Mouse (Mus musculus): Measurements from ENCODE around the gene Cinp. TPM values are rescaled to one million over a fixed set of nuclear protein-coding genes. Genes with fewer than 3 reads are reported as not detected.

Gene Cinp
- 63.3 and 66.7 TPM in 2 replicates for polyA plus RNA-seq (2016; fragmentation: Nextera tagmentation; extraction: Ambion mirVana)

DNA sequence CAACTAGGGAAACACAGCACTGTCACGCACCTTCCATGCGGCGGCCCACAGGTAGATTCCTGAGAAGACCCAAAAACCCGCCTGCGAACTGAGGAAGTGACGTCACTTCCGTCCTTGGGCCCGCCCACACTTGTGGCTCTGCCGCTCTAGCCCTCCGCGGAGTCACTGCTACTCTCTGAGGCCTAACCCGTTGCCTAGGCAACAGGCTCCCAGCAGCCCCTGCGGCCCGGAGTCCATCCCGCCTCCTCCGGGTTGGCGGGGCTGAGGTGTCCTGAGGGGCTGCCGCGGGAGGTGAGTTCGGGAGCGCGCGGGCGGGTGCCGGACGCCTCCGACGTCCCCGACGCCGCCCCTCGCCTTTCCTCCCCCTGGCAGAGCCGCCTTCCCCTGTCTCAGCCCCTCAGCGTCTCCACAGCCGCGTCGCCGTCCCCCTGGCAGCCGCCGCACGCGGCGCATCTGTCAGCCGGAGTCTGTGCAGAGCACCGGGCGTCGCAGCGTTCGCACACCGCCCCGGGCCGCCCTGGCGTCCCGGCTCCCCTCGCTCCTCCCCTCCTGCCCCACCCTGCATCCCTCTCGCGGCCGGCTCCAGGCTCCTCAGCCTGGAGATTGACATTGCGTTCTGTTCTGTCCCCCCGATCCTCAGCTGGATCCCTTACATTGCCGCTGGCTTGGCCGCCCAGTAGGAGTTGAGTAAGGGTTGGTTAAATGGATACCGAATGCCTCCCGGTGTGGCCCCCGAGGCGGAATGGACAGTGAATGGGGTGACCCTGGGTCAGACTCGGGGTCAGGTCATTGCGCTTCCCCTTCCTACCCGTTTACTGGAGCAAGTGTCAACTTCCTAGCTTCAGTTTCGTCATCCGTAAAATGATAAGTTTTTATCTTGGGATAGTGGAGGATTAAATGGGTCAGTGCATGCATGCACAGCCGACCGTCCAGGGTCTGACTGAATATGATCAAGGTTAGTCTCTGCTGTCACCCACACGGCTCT, at the start of gene Cinp, which contains the start of gene Tecpr2:
Cinp (minus strand) TSS at position 110 of the 985 bp plus-strand sequence.
Tecpr2 (plus strand) TSS at position 229 of the 985 bp plus-strand sequence.
- Histone ChIP-seq H3K9me3 (replicated peaks) (no peaks in the 10 kb centered on the region), H3K4me2 (peak within 1 kb of the TSS; percentile 91), H3K9ac (peak within 1 kb of the TSS; percentile 92), H3K4me3 (peak within 1 kb of the TSS; percentile 97), H3K4me1 (replicated peaks) (peaks cover 21% of the 10 kb centered on the region), H3K27ac (ENCODE audit: poor library complexity, severe bottlenecking) (peak within 1 kb of the TSS; percentile 82), H3K27me3 (replicated peaks) (no peaks in the 10 kb centered on the region), H3K36me3 (no peaks in the 10 kb centered on the region)
- ATAC-seq (ENCODE audit: insufficient number of reproducible peaks, low FRiP score): peak; percentile 99
- 1% methylated on average over 74 of the region's 74 CpGs for WGBS

DNA sequence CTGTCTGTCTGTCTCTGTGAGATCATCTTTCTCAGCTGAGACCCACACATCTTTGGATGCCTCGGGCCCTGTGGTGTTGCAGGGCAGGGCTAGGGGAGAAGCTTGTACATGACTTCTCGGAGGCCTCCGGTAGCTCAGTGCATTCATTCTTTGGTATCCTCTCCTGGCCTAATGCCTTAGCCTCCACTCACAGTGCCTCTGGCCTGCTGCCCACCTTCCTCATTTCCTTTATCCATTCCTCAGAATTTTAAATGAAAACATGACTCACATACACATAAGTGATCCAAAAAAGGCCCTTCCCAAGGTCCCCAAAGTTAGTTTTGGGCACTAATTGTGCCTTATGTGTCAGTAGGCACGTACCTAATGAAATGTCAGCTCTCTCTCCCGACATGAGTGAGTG, 48.6 kb upstream of the Cinp start:
- Histone ChIP-seq H3K4me1 (replicated peaks) (no peaks in the 10 kb centered on the region), H3K9ac (no peak overlapping the region), H3K27me3 (replicated peaks) (no peaks in the 10 kb centered on the region), H3K27ac (ENCODE audit: poor library complexity, severe bottlenecking) (no peak overlapping the region), H3K9me3 (replicated peaks) (no peaks in the 10 kb centered on the region), H3K4me3 (no peak overlapping the region), H3K36me3 (peaks cover 35% of the 10 kb centered on the region), H3K4me2 (no peak overlapping the region)
- no peak for ATAC-seq (ENCODE audit: insufficient number of reproducible peaks, low FRiP score)
- 82% methylated on average over 5 of the region's 5 CpGs for WGBS

DNA sequence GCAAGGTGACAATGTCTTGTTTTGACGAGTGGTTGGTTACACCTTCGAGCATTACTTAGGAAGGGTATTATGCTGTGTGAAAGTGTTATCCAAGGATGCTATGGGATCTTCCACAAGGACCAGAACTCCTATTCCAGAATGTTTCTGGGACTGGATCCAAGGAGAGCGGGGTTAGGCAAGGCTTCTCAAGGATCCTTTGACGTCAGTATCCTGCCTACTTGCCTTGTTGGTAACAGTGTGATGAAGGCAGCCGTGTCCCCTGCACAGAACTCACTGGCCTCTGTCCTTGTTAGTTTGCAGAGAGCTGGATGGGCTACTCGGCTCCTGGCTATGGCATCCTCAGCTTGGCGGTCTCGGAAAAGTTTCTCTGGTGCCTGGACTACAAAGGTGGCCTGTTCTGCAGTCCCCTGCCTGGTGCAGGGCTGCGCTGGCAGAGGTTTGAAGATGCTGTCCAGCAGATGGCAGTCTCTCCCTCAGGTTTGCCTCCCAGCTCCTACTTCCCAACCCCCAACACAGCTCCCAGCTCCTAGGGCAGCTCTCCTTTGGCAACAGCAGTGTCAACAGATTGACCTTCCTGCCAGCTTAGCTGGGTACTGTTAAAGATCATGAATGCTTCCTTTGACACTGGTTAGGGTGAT, 47.2 kb upstream of the Cinp start:
- Histone ChIP-seq H3K4me1 (replicated peaks) (no peaks in the 10 kb centered on the region), H3K9ac (no peak overlapping the region), H3K9me3 (replicated peaks) (no peaks in the 10 kb centered on the region), H3K4me3 (no peak overlapping the region), H3K27me3 (replicated peaks) (no peaks in the 10 kb centered on the region), H3K36me3 (peaks cover 37% of the 10 kb centered on the region), H3K27ac (ENCODE audit: poor library complexity, severe bottlenecking) (no peak overlapping the region), H3K4me2 (no peak overlapping the region)
- 63% methylated on average over 9 of the region's 9 CpGs for WGBS
- peak; percentile 86 for ATAC-seq (ENCODE audit: insufficient number of reproducible peaks, low FRiP score)

DNA sequence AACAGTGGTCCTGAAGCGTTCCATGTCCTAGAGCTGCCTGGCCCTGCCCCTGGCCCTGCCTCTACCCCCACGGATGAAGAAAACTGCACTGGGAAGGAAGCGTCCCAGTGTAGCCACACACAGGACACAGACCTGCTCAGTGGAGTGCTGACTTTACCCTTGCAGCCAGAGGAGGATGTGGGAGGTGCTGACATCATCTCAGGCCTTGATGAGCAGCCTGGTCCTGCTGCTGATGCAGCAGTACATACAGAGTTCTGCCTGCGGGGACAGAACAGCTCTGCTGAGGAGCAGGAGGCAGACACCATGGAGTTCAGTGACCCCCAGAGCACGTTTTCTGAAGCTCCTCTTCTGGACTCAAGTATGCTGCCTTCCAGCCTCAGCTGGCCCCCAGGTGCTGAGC, 43.9 kb upstream of the Cinp start:
- Histone ChIP-seq H3K27me3 (replicated peaks) (no peaks in the 10 kb centered on the region), H3K9me3 (replicated peaks) (no peaks in the 10 kb centered on the region), H3K9ac (no peak overlapping the region), H3K36me3 (peaks cover 31% of the 10 kb centered on the region), H3K4me1 (replicated peaks) (peaks cover 1% of the 10 kb centered on the region), H3K4me2 (no peak overlapping the region), H3K27ac (ENCODE audit: poor library complexity, severe bottlenecking) (no peak overlapping the region), H3K4me3 (no peak overlapping the region)
- ATAC-seq (ENCODE audit: insufficient number of reproducible peaks, low FRiP score): no peak
- WGBS: 61% methylated on average over 5 of the region's 5 CpGs

DNA sequence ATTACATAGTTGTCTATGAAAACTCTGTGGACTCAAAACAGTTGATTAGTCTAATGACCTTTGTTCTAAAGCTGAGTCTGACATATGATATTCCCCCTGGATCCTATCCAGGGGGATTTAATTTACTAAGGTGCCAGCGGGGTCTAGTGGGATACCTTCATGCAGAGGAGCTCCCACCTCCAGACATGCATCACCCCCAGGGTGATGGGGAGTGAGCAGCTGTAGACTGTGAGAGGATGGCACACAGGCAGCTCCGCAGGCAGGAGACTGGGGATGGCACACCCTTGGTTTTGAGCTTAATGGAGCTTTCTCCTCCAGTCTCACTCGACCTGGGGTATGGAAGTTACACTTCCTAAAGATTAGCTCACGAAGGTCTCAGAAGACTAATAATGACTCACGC, 32.6 kb upstream of the Cinp start:
- Histone ChIP-seq H3K36me3 (peaks cover 36% of the 10 kb centered on the region), H3K4me3 (no peak overlapping the region), H3K4me1 (replicated peaks) (no peaks in the 10 kb centered on the region), H3K4me2 (no peak overlapping the region), H3K27ac (ENCODE audit: poor library complexity, severe bottlenecking) (no peak overlapping the region), H3K27me3 (replicated peaks) (no peaks in the 10 kb centered on the region), H3K9me3 (replicated peaks) (no peaks in the 10 kb centered on the region), H3K9ac (no peak overlapping the region)
- 77% methylated on average over 5 of the region's 5 CpGs for whole genome bisulfite sequencing
- no peak for ATAC-seq (ENCODE audit: insufficient number of reproducible peaks, low FRiP score)

DNA sequence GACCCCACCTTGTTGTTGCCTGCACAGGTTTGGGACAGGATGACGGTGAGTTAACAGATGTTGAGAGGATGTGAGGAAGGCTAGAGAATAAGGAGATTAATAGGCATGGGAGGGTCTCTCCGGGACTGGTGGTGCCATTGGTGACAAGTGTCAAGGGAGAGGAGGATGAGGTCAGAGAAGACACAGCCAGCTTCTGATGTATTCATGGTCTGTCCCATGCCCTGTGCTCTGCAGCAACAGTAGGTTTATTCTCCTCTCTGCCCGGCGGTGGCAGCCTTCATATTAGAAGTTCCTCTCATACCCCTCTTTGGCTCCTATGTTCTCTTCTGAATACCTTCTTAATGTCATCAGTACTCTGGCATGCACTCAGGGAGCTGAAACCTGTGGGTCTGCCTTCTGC, 31.3 kb upstream of the Cinp start:
- Histone ChIP-seq H3K4me3 (no peak overlapping the region), H3K36me3 (peaks cover 41% of the 10 kb centered on the region), H3K4me1 (replicated peaks) (no peaks in the 10 kb centered on the region), H3K27ac (ENCODE audit: poor library complexity, severe bottlenecking) (no peak overlapping the region), H3K9me3 (replicated peaks) (no peaks in the 10 kb centered on the region), H3K4me2 (no peak overlapping the region), H3K27me3 (replicated peaks) (no peaks in the 10 kb centered on the region), H3K9ac (no peak overlapping the region)
- 95% methylated on average over 4 of the region's 4 CpGs for WGBS
- no peak for ATAC-seq (ENCODE audit: insufficient number of reproducible peaks, low FRiP score)

DNA sequence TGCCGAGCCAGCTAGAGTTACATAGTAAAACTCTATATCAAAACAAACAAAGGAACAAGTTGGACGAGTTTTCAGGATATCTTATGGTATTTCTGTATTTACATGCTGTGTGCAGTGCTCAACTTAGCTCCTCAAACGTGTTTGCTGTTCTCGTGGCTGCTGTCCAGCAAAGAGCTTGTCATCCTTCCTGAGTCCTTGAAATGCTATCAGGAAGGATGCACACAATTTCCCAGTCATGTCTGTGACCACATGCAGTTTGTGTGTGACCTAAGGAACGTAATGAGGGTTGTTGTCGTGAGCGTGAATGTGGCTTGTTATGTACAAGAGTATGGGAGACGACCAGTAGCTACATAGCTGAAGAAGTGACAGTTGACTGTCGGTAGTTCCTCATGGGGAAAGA, 26.8 kb upstream of the Cinp start:
- 82% methylated on average over 9 of the region's 9 CpGs for WGBS
- H3K4me3 ChIP-seq: no peak overlapping the region
- no peaks in the 10 kb centered on the region for H3K27me3 ChIP-seq (replicated peaks)
- no peak overlapping the region for H3K27ac ChIP-seq (ENCODE audit: poor library complexity, severe bottlenecking)
- no peak overlapping the region for H3K4me2 ChIP-seq
- H3K9me3 ChIP-seq (replicated peaks): no peaks in the 10 kb centered on the region
- no peak overlapping the region for H3K9ac ChIP-seq
- no peaks in the 10 kb centered on the region for H3K4me1 ChIP-seq (replicated peaks)
- no peak for ATAC-seq (ENCODE audit: insufficient number of reproducible peaks, low FRiP score)
- peaks cover 34% of the 10 kb centered on the region for H3K36me3 ChIP-seq

DNA sequence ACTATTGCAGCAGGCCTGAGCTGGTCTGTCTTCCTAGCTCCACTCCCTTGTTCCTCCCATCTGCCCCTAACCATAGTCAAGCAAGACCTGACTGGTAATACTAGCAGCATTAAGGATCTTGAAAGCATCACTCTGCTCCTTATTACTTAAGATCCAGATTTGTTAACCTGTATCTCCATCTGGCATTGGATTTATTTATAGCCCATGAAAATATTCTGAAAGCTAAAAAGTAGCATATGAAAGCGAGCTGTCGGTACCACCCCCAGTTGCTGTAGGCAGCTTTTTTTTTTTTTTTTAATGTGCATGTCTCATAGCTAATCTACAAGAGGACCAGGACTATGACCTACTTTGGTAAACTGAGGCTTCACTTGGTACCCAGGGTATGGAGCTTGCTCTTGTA, 21.0 kb upstream of the Cinp start:
- Histone ChIP-seq H3K4me1 (replicated peaks) (no peaks in the 10 kb centered on the region), H3K4me2 (no peak overlapping the region), H3K4me3 (no peak overlapping the region), H3K27ac (ENCODE audit: poor library complexity, severe bottlenecking) (no peak overlapping the region), H3K9me3 (replicated peaks) (no peaks in the 10 kb centered on the region), H3K27me3 (replicated peaks) (no peaks in the 10 kb centered on the region), H3K36me3 (peaks cover 4% of the 10 kb centered on the region), H3K9ac (no peak overlapping the region)
- WGBS: 87% methylated on average over 2 of the region's 2 CpGs
- ATAC-seq (ENCODE audit: insufficient number of reproducible peaks, low FRiP score): no peak

DNA sequence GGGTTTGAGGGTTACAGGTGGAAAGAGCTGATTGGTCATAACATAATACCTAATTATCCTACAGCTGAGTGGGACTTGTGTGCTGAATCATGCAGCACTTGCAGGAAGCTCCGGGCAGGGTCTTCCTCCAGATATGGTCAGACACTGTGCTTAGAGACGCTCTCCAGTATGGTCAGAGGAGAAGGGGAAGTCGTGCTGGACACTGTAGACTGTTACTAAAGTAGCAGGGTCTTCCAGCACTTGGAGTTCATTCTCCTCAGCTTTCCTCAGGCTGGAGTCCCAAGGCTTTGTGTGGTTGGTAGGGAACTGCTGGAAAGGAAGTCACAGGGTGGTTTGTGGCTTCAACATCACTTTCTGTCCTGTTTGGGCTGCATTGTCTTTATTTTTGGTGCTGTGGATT, 18.9 kb upstream of the Cinp start:
- no peaks in the 10 kb centered on the region for H3K9me3 ChIP-seq (replicated peaks)
- 58% methylated on average over 3 of the region's 3 CpGs for WGBS
- peaks cover 8% of the 10 kb centered on the region for H3K36me3 ChIP-seq
- H3K27me3 ChIP-seq (replicated peaks): no peaks in the 10 kb centered on the region
- no peak overlapping the region for H3K9ac ChIP-seq
- no peaks in the 10 kb centered on the region for H3K4me1 ChIP-seq (replicated peaks)
- no peak overlapping the region for H3K4me2 ChIP-seq
- H3K4me3 ChIP-seq: no peak overlapping the region
- H3K27ac ChIP-seq (ENCODE audit: poor library complexity, severe bottlenecking): no peak overlapping the region
- no peak for ATAC-seq (ENCODE audit: insufficient number of reproducible peaks, low FRiP score)

DNA sequence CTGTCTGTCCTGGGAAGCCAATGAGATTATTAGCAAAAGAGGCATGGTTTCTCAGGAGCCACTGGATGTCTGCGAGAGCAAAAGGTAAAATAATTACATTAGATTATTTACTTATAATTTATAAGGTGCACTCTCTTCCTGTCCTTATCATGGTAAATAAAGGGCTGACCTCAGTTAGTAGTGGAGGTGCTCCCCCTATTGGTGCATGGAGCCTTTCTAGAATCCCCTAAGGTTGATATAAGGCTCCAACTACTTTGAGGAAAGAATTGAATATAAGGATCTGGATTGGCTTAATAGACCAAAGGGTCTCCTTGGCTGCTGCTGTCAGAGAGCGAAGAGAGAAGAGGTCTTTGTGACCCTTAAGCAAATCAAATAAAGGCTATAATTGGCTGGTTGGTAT, 14.6 kb upstream of the Cinp start:
- H3K9ac ChIP-seq: no peak overlapping the region
- no peaks in the 10 kb centered on the region for H3K4me1 ChIP-seq (replicated peaks)
- WGBS: 80% methylated on average over 2 of the region's 2 CpGs
- no peak for ATAC-seq (ENCODE audit: insufficient number of reproducible peaks, low FRiP score)
- H3K9me3 ChIP-seq (replicated peaks): no peaks in the 10 kb centered on the region
- no peak overlapping the region for H3K27ac ChIP-seq (ENCODE audit: poor library complexity, severe bottlenecking)
- no peak overlapping the region for H3K4me2 ChIP-seq
- no peaks in the 10 kb centered on the region for H3K27me3 ChIP-seq (replicated peaks)
- H3K4me3 ChIP-seq: no peak overlapping the region
- H3K36me3 ChIP-seq: peaks cover 8% of the 10 kb centered on the region

DNA sequence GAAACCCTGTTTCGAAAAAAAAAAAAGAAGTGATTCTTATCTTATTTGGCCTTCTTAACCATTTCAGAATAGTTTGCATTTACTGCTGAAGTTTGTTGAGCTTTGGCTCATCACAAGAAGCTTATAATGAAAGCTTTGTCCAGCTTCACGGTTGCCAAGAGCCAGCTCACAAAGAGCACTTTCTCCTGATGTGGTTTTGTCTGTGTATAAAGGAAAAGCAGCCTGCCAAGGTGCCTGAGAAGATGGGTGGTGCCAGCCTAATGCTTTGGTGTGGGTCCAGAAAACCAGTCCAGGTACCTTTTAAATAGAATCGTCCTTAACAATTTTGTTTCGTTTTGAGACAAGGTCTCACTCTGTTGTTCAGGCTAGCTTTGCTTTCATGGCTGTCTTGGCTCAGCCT, 13.2 kb upstream of the Cinp start:
- WGBS: 80% methylated on average over 4 of the region's 4 CpGs
- H3K9ac ChIP-seq: no peak overlapping the region
- H3K9me3 ChIP-seq (replicated peaks): no peaks in the 10 kb centered on the region
- H3K27ac ChIP-seq (ENCODE audit: poor library complexity, severe bottlenecking): no peak overlapping the region
- no peak for ATAC-seq (ENCODE audit: insufficient number of reproducible peaks, low FRiP score)
- H3K27me3 ChIP-seq (replicated peaks): no peaks in the 10 kb centered on the region
- no peak overlapping the region for H3K4me2 ChIP-seq
- peaks cover 8% of the 10 kb centered on the region for H3K36me3 ChIP-seq
- no peak overlapping the region for H3K4me3 ChIP-seq
- no peaks in the 10 kb centered on the region for H3K4me1 ChIP-seq (replicated peaks)
